ENCODE assay signal across 9 mouse cellular contexts in genomic region chr5:27615769-27616168, GRCm38 (mm10).
DNase-seq lines count a peak whose midpoint lies in the region; ATAC-seq and TF ChIP-seq lines count a peak whose summit lies in the region.
"Had no signal": no experiment of that assay in that cellular context is flagged by ENCODE, and none has a peak within 500 bp of the region (broad histone marks: within the 10 kb centered on the region; RNA-seq: fewer than 3 reads in every experiment).

No protein-coding gene starts in this region.

- no peak overlapping the region for H3K4me2 ChIP-seq in heart, embryonic 11.5 days
- no peak overlapping the region for H3K4me2 ChIP-seq in CH12.LX (ENCODE audit: insufficient read depth, low read depth, poor library complexity, severe bottlenecking)
- no peak overlapping the region for H3K4me2 ChIP-seq in forebrain, postnatal 0 days (ENCODE audit: low read depth)
- H3K4me2 ChIP-seq: limb, embryonic 15.5 days had no signal

- H3K4me1 ChIP-seq in heart, adult 2 months (ENCODE audit: control insufficient read depth, insufficient read depth, low read length) = no peaks in the 10 kb centered on the region
- no peaks in the 10 kb centered on the region for H3K4me1 ChIP-seq in heart, embryonic 11.5 days (ENCODE audit: control insufficient read depth, insufficient read depth, low read length)
- H3K4me1 ChIP-seq in CH12.LX (ENCODE audit: control insufficient read depth in 1 of 2, insufficient read depth in 2 of 2) = no peaks in the 10 kb centered on the region
- no peaks in the 10 kb centered on the region for H3K4me1 ChIP-seq in forebrain, postnatal 0 days (ENCODE audit: insufficient read depth)
- H3K4me1 ChIP-seq: limb, embryonic 15.5 days had no signal

- H3K4me3 ChIP-seq in heart, adult 2 months = no peak overlapping the region
- no peak overlapping the region for H3K4me3 ChIP-seq in heart, embryonic 11.5 days (ENCODE audit: low read depth, low read length)
- no peak overlapping the region for H3K4me3 ChIP-seq in CH12.LX (replicated peaks in 1 of 3; ENCODE audit: low read depth in 2 of 3, low read length in 2 of 3, poor library complexity in 1 of 3)
- no peak overlapping the region for H3K4me3 ChIP-seq in forebrain, postnatal 0 days (ENCODE audit: low read depth, low read length)
- H3K4me3 ChIP-seq: limb, embryonic 15.5 days had no signal

- H3K79me2 ChIP-seq in heart, adult 2 months (replicated peaks; ENCODE audit: control insufficient read depth, insufficient read depth, low read length) = no peaks in the 10 kb centered on the region
- no peaks in the 10 kb centered on the region for H3K79me2 ChIP-seq in CH12.LX (replicated peaks; ENCODE audit: control insufficient read depth, extremely low read depth, insufficient read depth, poor library complexity, severe bottlenecking)

- 28% methylated on average over 7 of the region's 7 CpGs for WGBS in heart, adult 2 months
- 30% methylated on average over 7 of the region's 7 CpGs for WGBS in heart, embryonic 11.5 days (ENCODE audit: insufficient replicate concordance)
- 29% methylated on average over 7 of the region's 7 CpGs for WGBS in forebrain, postnatal 0 days
- 22% methylated on average over 7 of the region's 7 CpGs for WGBS in large intestine, adult 2 months

- in situ Hi-C loops in CH12.LX (cut with MboI; ENCODE audit: low pct_ligation_motif_present, low pct_unique_long_range_greater_than_20kb, low sequenced_read_pairs) = loop anchor here (25.0 kb wide), 1 partner anchor 528 kb away; no protein-coding TSS in a partner anchor

- TF ChIP-seq POLR2A in heart, adult 2 months (IDR thresholded peaks at IDR 0.05; ENCODE audit: insufficient read depth, low read depth, low read length) = no peak
- TF ChIP-seq POLR2A in CH12.LX (IDR thresholded peaks at IDR 0.05; ENCODE audit: low read depth, low read length) = no peak

- TF ChIP-seq EP300 in heart, adult 2 months (IDR thresholded peaks at IDR 0.05; ENCODE audit: insufficient read depth, low read depth, low read length) = no peak
- no peak for TF ChIP-seq EP300 in CH12.LX (IDR thresholded peaks at IDR 0.05; ENCODE audit: low read length)

- no peak for ATAC-seq in heart, embryonic 11.5 days (replicated peaks; ENCODE audit: insufficient number of reproducible peaks, low FRiP score, low TSS enrichment)
- peak; percentile 75 for ATAC-seq in forebrain, postnatal 0 days

- no peak overlapping the region for H3K9ac ChIP-seq in heart, adult 2 months (ENCODE audit: low read depth, low read length)
- H3K9ac ChIP-seq in heart, embryonic 11.5 days (ENCODE audit: low read depth, low read length) = no peak overlapping the region
- H3K9ac ChIP-seq in CH12.LX (ENCODE audit: insufficient read depth, low read depth) = no peak overlapping the region
- no peak overlapping the region for H3K9ac ChIP-seq in forebrain, postnatal 0 days
- H3K9ac ChIP-seq: limb, embryonic 15.5 days had no signal

- intact Hi-C loops in heart, adult 2 months (cut with DNase I) = loop anchor here (5.0 kb wide), 1 partner anchor 1778 kb away; no protein-coding TSS in a partner anchor

- peak; percentile 91 for TF ChIP-seq CTCF in heart, adult 2 months (IDR thresholded peaks at IDR 0.05)
- TF ChIP-seq CTCF in CH12.LX (conservative IDR thresholded peaks at IDR 0.05 in 1 of 2, IDR thresholded peaks at IDR 0.05 in 1 of 2; ENCODE audit: low read depth in 2 of 2, low read length in 2 of 2) = peak; percentile 61 to 74
- TF ChIP-seq CTCF in forebrain, postnatal 0 days (IDR thresholded peaks at IDR 0.05; ENCODE audit: low read depth) = peak; percentile 84

- peak; percentile 53 for TF ChIP-seq RAD21 in CH12.LX (IDR thresholded peaks at IDR 0.05; ENCODE audit: low read depth, low read length)

- peak in 1 of 2 experiments; percentile 20 for DNase-seq in heart, adult 2 months
- peak; percentile 53 for DNase-seq in CH12.LX (ENCODE audit: extremely low read depth)
- DNase-seq in c-Kit-positive CD71-positive TER-119-positive erythroid progenitor cells, embryonic 14.5 days (ENCODE audit: low spot score) = peak; percentile 23
- peak; percentile 88 for DNase-seq in forebrain, postnatal 0 days
- peak; percentile 1 for DNase-seq in large intestine, adult 2 months (ENCODE audit: low read depth, low spot score)
- DNase-seq in lung, postnatal 14 days = peak; percentile 43
- peak; percentile 38 to 41 for DNase-seq in right cerebral cortex, postnatal 36 days (ENCODE audit: low spot score in 2 of 2)

- H3K9me3 ChIP-seq in heart, embryonic 11.5 days (replicated peaks; ENCODE audit: control insufficient read depth, low read length) = no peaks in the 10 kb centered on the region
- no peaks in the 10 kb centered on the region for H3K9me3 ChIP-seq in CH12.LX (replicated peaks; ENCODE audit: low read length)
- H3K9me3 ChIP-seq in forebrain, postnatal 0 days (ENCODE audit: low read length) = no peaks in the 10 kb centered on the region
- H3K9me3 ChIP-seq: limb, embryonic 15.5 days had no signal

- no peaks in the 10 kb centered on the region for H3K27me3 ChIP-seq in heart, adult 2 months (ENCODE audit: control insufficient read depth, insufficient read depth, low read length)
- no peaks in the 10 kb centered on the region for H3K27me3 ChIP-seq in heart, embryonic 11.5 days (ENCODE audit: control insufficient read depth, insufficient read depth, low read length)
- H3K27me3 ChIP-seq in CH12.LX (replicated peaks) = peaks cover 19% of the 10 kb centered on the region
- H3K27me3 ChIP-seq in forebrain, postnatal 0 days (ENCODE audit: insufficient read depth, low read length) = no peaks in the 10 kb centered on the region
- H3K27me3 ChIP-seq: limb, embryonic 15.5 days had no signal

- dilution Hi-C loops in CH12.LX (cut with MboI; ENCODE audit: extremely low pct_ligation_motif_present, extremely low pct_unique_long_range_greater_than_20kb, low sequenced_read_pairs) = no loop called here

- no peaks in the 10 kb centered on the region for H3K36me3 ChIP-seq in heart, adult 2 months (ENCODE audit: control insufficient read depth, insufficient read depth, low read length)
- no peaks in the 10 kb centered on the region for H3K36me3 ChIP-seq in heart, embryonic 11.5 days (ENCODE audit: control insufficient read depth, insufficient read depth, low read length)
- no peaks in the 10 kb centered on the region for H3K36me3 ChIP-seq in CH12.LX (replicated peaks in 1 of 2; ENCODE audit: control insufficient read depth in 1 of 2, insufficient read depth in 1 of 2, low read length in 1 of 2)
- no peaks in the 10 kb centered on the region for H3K36me3 ChIP-seq in forebrain, postnatal 0 days (ENCODE audit: insufficient read depth)
- H3K36me3 ChIP-seq: limb, embryonic 15.5 days had no signal

- no peak overlapping the region for H3K27ac ChIP-seq in heart, adult 2 months
- no peak overlapping the region for H3K27ac ChIP-seq in heart, embryonic 11.5 days (ENCODE audit: low read depth, low read length)
- H3K27ac ChIP-seq in CH12.LX (ENCODE audit: insufficient read depth, low read depth) = no peak overlapping the region
- H3K27ac ChIP-seq in forebrain, postnatal 0 days (ENCODE audit: low read depth, low read length) = no peak overlapping the region
- H3K27ac ChIP-seq: limb, embryonic 15.5 days had no signal

TF ChIP-seq in CH12.LX, 34 proteins besides CTCF, POLR2A, EP300 and RAD21:
- TF ChIP-seq MXI1 (IDR thresholded peaks at IDR 0.05; ENCODE audit: low read depth, low read length) = no peak
- TF ChIP-seq SMC3 (IDR thresholded peaks at IDR 0.05; ENCODE audit: low read depth, low read length) = peak; percentile 66
